Mouse (Mus musculus) lung, postnatal 0 days (tissue): ENCODE results near the gene Selenbp1.
"Not testable (repeated sequence)": the region's sequence is repeated elsewhere in the genome, so short reads cannot be mapped to it uniquely, and the experiment has no call there.

ENCODE experiments used
- CTCF ChIP-seq: IDR thresholded peaks from 2 replicates; pipeline ENCODE4 v1.5.1; 2016; ENCODE audit warnings: antibody characterized with exemption, mild to moderate bottlenecking
- EP300 ChIP-seq: IDR thresholded peaks from 2 replicates; pipeline ENCODE4 v1.6.1; 2016; ENCODE audit warnings: antibody characterized with exemption, mild to moderate bottlenecking, control low read depth

DNA sequence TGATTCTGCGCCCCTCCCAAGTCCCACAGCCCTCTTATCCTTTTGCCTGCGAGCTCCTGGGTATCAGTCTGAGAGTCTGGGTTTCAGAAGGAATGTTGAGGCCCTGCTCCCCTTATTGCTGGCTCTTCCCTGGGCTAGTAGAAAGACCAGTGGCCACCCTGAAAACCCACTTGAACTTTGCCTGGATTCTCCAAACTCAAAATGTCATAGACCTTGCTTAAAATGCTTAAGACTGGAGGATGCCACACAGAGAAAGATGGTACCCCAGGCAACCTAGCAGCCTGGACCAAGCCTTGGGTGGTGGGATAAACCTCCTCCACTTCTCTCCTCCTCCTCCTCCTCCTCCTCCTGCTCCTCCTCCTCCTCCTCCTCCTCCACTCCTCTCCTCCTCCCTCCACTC, 748 bp downstream of the Selenbp1 start:
- not testable (repeated sequence) for TF ChIP-seq EP300, CTCF
